Mouse (Mus musculus): Measurements from ENCODE around the gene Dynlt1b.
"Not testable (repeated sequence)": the region's sequence is repeated elsewhere in the genome, so short reads cannot be mapped to it uniquely, and the experiment has no call there.

Dynlt1b gene

DNA sequence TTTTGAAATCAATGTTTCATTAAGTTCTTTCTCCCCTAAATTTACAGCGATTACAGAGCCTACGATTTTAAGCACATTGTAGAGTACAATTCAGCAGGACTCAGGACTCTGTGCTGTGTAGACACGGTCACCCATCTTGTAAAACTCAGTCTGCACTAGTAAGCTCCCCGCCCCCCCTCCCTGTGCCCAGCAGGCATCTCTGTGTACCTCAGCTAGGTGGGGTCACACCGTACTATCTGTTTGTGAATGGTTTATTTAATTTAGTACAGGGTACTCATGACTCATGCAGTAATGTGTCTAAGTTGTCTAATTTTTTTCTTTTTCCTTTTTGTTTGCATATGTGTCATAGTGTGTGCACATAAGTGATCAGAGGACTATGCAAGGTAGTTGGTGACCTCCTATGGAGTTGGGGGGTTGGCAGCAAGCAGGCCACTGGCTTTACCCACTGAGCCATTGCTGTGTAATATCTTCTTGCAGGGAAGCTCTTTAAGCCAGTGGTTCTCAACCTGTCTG is 31.2 kb downstream of the Dynlt1b start:
- DNase-seq (ENCODE audit: low read depth, low spot score): not testable (repeated sequence)

DNA sequence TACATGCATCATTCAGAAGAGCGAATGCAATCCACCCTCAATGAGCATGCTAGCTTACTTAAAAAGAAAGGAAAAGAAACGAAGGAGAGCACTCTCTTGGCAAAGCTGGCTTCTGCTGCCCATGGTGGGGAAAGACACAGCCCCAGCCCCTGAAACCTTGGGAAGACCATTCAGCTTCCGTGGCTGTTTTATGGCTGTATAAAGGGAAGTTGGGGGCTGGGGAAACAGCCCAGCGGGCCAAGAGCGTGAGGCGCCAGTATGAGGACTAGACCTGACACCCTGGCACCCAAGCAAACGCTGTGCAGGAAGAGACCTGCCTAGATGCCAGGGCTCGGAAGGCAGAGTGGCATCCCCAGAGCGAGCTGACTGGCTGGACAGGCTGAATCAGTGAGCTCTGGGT is 35.8 kb downstream of the Dynlt1b start:
- not testable (repeated sequence) for DNase-seq (ENCODE audit: low read depth, low spot score)

DNA sequence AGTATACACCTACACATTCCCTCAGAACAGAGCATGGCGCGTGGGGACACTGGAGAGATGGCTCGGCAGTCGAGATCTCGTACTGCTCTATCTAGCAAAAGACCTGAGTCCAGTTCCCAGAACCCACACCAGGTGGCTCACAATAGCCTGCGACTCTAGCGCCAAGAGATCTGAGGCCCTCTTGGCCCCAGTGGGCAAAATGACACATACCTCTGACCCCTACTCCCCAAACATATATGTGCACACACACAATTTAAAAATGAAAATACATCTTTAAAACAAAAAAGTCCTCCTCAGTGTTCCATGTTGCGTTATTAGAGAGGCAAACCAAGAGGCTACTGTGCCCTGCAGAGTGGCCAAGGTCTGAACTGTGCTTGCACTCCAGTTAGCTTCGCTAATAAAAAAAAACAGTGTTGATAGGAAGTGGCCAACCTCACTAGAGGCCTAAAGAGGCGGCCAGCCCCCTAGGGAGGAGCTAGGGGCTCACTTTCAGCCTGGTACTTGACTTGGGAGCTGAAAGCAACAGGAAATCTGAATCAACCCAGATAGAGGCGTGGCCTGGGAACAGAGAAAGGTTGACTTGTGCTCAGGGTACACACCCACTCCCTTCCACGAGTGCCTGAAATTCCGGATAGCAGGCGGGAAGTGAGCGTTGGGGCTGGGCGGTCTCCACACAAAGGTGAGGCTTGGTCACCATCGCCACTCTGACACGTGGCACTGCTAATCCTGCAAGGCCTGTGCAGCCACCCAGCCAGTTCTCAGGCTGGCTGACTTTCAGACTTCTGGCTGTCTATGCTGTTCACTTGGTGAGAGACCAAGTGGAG is 37.9 kb downstream of the Dynlt1b start:
- DNase-seq (ENCODE audit: low read depth, low spot score): peak; percentile 97

DNA sequence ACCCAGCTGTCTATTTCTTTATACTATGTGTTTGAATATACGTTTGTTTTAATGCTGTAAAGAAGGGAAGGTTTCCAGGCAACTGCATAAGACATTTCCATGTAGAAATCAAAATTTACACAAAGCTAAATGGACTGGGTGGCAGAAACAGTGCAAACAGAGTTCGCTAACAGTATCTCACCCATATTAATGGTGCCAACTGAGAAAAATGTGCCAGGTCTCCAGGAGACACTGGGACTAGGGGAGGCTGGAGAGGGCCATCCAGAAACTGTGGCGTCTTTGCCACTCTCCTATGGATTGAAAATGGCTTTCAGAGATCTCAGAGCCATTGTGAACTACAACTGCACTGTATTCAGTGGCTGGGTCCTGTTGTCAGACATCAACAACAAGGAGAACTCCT is 40.1 kb downstream of the Dynlt1b start:
- DNase-seq (ENCODE audit: low read depth, low spot score): not testable (repeated sequence)

DNA sequence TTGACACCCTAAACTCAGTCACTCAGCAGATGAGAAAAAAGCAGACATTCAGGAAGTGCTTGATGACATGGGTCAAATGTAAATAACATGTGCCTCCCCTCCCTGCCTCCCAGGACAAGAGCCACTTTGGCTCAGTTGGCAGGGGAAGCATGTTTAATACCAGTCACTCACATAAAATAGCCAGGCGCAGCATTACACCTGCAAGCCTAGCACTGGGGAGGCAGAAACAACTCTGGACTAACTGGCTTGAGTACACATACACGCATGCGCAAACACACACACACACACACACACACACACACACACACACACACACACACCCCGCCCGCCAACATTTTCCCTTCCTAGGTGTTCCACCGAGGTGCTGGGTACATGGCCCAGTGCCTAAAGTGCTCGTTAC is 40.8 kb downstream of the Dynlt1b start:
- not testable (repeated sequence) for DNase-seq (ENCODE audit: low read depth, low spot score)

DNA sequence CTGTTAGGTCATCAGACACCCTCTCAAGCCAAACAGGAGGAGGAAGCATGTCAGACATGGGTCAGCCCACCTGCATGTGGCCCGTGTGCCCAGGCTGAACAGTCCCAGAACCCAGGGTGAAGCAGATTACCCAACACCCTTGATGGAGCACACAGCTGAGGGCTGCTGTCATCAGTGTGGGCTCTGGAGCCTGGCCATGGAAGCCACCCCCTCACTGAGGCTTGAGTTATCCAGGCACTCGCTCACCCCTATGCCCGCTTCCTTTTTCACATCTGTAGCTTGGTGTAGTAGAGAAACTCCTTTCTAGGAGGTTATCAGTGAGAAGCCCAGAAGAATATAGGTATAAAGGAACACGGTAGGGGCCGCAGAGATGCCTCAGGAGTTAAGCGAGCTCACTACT is 45.4 kb downstream of the Dynlt1b start:
- DNase-seq (ENCODE audit: low read depth, low spot score): peak; percentile 16

DNA sequence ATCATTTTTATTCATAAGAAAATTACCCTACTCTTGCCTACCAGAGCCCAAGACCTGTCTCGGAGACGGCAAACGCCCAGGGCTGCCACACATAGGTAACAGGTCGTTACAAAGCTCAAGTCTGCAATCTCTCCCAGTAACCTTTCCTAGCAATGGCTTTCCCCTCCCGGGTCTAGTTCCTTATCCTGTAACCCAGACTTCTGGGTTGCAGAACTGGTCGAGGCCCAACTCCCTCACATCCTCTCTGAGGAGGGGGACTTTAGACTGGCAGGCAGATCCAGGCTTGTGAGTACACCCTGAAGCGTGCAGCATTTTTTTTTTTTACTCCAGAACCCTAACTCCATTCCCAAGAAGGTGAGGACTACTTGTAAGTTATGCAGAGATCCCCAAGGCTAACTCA is 46.0 kb downstream of the Dynlt1b start:
- peak; percentile 18 for DNase-seq (ENCODE audit: low read depth, low spot score)

DNA sequence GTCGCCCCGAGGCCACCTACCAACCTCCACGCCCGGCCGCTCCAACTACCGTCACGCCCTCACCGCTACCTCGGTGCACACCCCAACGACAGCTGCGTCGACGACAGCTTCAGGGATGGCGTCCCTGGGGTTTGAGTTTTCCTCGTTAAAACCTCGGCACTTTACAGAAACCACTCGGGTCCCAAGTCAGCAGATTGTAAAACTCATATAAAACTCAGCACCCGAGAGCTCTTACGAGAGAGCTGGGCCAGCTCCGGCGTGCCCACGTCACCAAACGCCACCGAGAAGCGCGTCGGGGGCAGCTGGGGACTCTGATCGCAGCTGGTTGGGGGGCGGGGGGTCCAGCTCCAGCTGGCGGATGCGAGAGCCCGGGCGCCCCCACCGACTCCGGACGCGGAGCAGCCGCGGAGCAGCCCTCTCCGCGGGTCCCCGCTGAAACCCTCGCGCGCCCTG is 46.6 kb downstream of the Dynlt1b start:
- peak; percentile 80 for DNase-seq (ENCODE audit: low read depth, low spot score)

DNA sequence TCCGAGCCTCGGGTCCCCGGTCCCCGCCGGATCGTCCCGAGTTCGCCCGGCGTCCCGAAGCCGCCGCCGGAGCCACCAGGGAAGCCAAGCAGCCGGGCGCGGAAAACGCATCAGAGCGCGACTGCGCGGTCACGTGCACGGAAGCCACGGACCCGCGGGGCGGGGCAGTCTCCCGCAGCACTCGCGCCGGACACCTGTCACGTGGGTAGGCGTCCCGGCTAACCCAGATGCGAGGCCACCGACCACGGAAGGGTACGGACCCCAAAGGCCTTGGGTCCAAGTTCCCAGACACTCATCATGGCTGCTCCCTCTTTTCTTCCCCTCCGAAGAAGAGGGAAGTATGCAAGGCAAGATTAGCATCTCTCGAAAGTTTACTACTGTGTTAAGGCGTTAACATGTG is 47.1 kb downstream of the Dynlt1b start:
- DNase-seq (ENCODE audit: low read depth, low spot score): peak; percentile 68

DNA sequence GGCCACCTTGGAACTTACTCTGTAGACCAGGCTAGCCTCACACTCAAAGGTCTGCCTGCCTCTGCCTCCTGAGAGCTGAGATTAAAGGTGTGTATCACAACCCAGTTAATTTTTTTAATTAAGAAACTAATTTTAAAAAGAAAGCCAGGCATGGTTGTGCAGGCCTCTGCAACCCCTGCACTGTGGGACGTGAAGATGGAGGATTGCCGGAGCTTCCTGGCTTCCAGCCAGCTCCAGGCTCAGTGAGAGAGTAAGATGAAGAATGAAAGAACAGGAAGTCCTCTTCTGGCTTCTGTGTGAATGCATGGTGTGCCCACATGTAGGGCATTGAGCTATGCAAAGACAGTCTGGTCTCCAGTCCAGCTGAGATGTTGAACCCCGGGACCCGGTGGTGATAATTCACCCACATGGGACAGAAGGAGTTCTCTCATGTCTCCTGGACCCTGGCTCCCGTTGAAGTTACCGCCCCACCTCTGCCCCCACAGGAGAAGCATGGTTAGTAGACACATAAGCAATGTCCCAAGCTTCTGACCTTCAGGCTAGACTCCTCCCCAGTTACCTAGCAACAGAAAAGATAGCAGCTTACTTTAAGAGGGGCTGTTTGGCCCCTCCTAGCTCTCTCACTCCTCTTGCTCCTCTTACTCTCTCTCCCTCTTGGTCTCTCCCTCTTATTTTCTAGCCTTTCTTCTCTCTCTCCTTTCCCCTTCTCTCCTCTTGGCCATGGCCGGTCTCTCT is 51.1 kb downstream of the Dynlt1b start:
- DNase-seq (ENCODE audit: low read depth, low spot score): peak; percentile 62

DNA sequence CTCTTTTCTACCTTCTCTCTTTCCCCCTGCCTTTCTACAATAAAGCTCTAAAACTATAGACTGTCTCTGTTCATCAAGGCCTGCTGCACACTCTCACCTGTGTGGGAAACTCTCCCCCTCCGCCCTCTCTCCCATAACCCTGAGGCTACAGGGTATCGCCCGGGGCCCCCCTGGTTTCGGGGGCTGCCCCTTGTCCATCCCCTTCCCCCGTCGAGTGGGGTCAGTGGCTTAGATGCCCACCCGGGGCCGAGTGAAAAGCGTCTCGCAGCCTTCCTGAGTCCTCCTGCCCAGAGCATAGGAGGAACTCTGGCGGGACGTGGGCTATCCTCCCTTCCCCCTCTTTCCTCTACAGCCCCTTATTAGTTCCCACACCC is 51.7 kb downstream of the Dynlt1b start:
- DNase-seq (ENCODE audit: low read depth, low spot score): not testable (repeated sequence)

DNA sequence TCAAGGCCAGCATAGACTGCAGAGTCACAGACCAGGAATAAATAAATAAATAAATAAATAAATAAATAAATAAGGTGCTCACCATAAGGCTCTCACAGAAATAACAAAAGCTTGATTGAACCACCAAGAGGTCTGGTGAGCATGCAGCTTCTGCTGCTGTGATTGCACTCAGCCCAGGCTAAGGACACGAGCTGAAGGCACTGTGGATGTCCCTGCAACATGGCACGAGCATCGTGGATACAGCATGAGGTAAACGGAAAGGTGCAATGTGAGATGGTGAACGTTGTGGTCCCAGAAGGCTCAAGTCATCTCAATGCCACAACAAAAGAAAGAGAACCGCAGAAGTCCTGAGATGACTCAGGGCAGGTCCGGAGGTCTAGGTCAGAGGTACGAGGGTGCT is 52.3 kb downstream of the Dynlt1b start:
- not testable (repeated sequence) for DNase-seq (ENCODE audit: low read depth, low spot score)

All from ZHBTc4 (cell line).